Mouse (Mus musculus) layer of hippocampus, adult 11-12 months (tissue): ENCODE measurements around the gene Mybbp1a.
A peak's percentile ranks its signal among the peaks of the same experiment; 100 is the strongest.

Source experiments
- DNase-seq: peaks from one replicate; pipeline ENCODE4 v3.0.0; 2022; ENCODE audit warnings: low spot score

The Mybbp1a gene

DNA sequence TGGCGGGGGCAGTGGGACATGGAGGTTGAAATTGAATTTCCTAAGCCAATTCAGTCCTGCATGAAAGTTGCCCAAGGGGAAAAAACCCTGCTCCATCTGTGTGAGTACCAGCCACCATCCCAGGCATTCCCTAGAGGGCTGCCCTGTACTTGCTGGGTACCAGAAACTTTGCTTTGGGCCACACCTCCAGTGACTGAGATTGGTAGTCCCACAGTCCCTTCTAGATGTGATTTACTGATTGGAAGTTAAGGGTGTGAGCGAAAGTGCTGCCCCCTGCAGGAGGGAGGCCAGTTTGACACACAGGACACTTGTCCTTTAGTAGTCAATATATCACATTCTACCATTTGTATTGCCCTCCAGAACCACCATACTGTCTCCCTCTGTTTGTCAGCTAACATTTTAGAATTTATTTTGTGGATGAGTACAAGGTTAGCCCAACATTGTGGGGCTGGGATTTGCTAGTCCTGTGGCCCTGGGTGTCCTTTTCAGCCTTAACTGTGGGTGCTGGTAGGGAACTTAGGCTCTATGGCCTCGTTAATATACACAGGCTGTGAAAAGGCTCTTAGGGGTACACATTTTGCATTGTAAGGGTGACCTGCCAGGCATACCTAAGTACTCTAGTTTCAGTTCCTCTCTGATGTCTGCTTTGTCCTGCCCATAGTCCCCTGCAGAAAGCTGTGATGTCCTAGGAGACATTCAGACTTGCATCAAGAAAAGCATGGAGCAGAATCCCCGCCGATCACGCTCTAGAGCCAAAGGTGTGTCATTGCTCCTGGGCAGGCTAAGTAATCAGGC lies 5.4 kb downstream of the Mybbp1a start:
- no peak for DNase-seq

DNA sequence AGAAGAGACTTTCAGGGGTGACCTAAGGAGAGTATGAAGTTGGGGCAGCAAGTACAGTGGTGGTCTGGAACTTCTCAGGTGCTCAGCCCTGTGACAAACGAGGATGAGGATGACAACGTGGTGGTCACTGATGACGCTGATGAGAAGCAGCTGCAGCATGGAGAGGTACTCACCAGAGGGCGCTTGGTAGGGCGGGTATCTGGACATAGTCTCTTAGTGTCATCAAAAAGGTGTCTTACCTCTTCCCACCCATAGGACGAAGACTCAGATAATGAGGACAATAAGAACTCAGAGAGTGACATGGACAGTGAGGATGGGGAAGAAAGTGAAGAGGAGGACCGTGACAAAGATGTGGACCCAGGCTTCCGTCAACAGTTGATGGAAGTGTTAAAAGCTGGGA lies 6.3 kb downstream of the Mybbp1a start:
- DNase-seq, result no peak

DNA sequence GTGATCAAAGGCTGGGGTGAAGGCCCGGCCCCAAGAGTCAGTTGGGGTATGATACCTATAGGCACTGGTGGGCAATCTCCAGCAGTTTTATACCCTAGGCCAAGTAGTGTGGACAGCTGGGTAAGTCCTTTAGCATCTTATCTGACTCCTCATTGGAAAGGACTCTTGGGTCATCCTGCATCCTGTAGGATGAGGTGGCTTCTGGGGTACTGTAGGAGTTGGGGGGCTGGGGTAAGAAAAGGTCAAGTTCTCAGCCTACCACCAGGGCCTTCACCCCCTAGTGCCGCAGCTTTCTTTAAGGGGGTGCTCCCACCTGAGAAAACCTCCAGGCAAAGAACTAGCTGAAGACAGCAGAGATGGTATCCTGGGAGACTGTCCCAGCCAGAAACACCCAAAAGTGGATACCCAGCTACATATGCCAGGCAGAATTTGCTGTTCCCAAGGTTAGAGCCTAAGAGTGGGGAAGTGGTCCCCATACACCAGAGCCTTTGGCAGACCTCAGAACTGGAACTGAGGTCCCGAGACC lies 11.0 kb downstream of the Mybbp1a start:
- no peak for DNase-seq

DNA sequence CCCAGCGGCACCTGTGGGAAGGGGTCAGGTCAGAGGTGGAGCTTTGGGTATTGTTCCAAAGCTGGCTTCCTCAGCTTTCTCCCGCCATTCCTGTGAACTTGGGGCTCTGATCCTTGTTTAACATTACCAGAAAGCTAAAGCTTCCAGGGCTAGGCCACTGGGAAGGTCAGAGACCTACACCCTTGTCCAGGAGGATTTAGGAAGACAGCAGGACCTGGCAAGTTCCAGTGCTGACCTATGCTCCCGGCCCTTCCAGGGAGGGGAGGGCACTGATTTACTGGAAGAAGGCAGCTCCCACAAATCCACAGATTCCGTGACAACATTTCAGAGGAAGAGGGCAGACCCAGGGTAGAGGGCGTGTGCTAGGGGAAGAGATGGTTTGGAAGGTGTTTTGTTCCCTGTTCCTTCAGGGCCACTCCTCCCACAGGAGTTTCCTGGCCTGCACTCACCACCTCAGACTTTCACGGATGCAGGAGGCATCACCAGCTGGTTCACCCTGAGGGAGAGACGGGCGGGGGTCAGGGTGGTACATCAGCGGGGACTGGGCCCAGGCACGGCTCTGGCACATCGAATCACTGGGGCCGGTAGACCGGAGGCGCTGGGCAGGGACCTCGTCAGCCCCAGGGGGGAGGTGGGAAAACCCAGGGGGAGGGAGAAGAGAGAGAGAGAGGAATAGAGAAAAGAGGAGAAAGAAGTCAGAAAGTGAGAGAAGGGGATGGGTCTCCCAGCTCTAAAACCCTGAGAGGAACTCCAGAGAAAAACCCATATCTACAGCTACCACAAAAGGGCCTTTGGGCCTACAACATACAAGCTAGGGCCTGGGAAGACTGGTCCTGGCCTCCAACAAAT lies 12.2 kb downstream of the Mybbp1a start:
- no peak for DNase-seq

DNA sequence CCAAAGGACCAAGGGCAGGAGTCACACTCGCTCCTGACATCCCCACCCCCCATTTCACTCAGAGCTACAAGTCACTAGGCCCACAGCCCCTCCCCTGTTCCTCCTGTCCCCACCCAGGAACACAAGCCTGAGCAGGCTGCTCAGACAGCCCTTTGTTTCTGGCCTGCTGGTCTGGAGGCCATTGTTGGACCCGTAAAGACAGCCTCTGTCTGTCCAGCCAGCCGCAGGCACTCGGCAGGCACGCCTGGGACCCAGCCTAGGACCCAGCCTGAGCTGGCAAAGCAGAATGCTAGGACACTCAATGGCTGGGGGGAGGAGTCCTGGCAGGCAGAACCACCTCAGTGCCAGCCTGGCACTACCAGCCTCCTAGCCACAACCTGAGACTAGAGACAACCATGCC lies 14.5 kb downstream of the Mybbp1a start:
- DNase-seq, result peak; percentile 76

DNA sequence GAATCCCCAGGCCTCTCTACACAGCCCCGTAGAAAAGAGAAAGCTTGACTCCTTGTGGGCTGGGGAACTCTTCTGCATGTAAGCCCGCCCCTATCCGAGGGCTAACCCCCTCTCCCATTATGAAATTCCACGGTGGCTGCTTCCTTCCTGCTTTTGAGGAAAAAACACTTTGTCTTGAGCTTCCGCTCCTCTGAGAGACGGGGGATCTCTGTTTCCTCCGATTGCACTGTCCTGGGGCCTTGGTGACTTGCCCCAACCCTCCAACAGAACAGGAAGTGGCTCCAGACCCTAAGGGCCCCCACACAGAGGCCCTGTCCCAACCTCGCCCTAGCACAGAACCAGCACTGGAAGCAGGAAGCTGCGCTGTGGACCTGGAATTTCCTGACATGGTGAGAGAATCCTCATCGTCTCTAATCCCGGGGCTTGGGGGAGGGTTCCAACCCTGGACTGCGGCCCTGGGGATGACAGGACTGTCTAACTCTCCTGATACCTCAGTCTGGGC lies 16.9 kb downstream of the Mybbp1a start:
- no peak for DNase-seq

DNA sequence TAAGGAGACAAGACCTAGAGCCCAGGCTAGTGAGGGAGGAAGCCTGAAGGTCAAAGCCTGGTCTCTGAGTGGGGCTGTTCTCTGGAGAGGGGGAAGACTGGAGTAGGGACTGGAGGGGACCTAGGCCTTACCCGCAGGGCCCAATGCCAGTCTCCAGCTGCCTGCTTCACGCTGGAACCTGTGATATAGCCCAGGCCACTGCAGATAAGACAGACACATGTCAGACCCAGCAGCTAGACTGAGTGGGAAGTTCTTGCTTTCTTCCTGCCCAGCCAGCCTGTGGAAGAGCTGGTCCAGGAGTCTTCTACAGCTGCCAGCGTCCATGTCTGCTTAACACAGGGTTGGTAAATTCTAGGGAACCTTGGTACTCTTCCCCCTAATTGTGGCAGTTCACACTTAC lies 17.3 kb downstream of the Mybbp1a start:
- DNase-seq, result no peak

DNA sequence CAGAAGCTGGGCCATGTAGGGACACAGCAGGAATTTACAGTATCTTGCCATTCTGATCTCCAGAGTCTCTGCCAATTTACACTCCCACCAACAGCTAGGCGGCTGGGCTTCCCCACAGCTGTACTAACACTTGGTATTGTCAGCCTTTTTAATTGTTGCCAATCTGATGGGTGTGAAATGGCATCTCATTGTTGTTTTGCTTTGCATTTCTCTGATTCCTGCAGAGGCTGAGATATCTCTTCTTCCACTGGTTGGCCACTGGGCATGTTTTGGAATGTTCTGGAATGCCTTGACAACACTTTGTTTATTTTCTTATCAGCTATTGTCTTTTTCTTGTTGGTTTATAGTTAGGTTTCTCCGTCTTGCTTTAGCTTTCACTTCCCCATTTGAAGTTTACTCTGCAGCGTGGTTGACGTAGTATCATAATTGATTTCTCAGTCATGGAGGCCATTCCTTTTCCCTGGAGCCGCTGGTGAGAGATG lies 20.4 kb downstream of the Mybbp1a start:
- DNase-seq, result no peak

DNA sequence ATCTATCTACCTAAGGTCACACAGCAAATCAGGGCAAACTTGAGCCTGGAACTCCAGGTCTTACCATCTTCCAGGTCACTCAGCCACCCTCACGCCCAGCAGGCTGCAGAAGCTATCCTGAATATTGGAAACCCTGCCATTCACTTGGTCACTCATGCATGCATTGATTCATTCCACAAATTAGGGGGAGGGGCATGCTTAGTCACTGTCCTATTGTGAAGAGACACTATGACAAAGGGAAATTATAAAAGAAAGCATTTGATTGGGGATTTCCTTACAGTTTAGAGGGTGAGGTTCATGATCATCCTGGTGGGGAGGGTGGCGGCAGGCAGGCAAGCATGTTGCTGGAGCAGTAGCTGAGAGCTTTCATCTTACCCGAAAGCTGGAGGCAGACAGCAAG lies 23.7 kb downstream of the Mybbp1a start:
- DNase-seq, result no peak

DNA sequence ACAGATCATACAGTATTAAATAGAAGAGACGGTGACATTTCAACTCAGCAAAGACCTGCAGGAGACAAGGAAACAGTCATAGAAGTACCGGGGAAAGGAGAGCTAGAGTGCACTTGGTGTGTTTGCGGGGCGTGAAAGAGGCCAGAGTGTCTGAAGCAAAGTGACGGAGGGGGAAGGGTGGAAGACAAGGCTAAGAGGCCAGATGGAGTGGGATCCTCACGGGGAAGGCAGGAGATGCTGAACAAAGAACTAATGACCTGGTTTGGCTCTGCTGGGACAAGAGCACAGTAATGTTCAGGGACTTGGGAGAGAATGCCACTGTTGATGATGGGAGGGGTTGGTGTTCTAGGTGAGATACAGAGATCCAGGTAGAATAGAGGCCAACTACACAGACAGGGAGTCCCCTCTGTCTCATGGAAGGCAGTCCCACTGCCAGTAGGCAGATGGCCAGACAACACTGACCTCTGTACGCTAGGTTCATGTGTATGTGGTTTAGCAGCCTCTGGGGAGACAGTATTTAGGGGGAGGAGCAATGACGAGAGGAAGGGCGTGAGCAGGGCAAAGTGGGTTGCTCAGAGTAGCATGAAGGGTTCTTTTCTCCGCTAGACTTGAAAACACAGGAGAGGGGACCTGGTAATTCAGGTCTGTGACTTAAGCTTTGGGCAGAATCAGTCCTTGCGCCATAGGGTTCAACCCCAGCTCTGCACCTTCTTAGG lies 25.0 kb downstream of the Mybbp1a start:
- DNase-seq, result no peak

DNA sequence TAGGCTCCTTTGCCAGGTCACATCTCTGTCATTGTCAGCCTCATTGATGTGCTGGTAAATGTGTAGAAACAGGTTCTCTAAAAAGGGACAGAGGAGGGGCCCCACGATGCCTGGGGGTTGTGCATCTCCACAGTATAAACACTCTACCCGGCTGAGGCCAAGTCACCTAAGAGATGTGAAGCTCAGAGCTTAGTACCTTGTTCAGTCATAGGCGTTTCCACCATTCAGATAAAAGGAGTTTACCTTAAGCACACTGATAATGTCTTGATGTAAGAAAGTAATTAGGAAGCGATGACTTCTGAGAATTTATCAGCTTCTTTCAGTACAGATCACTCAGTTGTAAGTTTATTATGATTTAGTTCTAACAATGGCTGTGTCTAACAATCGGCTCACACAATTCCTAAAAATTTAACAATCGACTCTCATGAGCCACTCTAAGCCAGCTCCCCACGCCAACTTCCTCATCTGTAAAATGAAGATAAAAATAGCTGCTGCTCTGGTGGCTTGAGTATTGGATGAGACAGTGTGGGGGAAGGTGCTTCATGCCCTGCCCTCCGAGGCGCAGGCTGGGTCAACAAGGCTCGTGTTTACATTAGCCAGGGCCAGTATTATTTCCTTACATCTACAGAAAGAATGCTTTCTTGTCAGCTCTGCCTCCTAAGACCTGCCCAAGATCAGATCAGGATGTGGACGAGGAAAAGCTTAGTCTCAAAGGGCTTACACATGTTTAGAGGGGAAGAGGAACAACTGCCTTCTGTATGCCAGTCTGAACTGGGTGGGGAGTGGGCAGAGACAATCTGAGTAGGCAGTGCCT lies 25.7 kb downstream of the Mybbp1a start:
- DNase-seq, result no peak

DNA sequence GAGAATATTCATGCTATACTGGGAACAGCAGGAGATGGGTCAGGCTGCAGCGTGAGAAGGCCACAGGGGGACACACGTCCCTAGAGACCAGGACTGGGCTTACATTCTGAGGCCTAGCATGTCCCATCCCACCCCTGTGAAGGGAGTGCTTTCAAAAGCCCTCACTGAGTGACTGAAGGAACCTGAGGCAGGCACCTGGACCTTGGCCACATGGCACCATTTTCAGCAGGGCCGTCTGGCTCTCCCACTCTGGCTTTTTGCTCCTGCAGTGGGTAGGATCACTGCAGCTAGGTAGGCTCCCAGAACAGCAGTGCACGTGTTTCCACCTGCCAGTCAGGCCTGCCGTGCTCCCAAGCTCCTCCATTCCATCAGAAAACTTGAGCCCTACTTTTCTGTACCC lies 27.4 kb downstream of the Mybbp1a start:
- DNase-seq, result no peak

DNA sequence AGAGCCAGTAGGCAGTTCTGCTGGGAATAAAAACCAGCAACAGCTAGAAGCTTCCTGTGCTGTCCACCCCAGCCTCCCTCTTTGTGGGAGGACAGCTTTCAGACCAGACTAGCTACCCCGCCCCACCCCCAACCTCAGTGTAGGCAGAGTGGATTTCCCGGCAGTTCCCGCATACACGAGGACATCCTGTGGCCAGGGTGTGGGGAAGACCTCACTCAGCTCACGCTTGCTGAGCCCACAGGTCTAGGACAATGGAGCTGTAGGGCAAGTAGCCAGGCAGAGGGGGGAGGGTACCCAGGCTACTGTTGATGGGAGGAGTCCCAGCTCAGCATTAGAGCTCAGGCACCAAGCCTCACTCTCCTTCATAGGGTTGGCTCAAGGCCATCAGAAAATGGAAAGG lies 28.1 kb downstream of the Mybbp1a start:
- DNase-seq, result peak; percentile 77

DNA sequence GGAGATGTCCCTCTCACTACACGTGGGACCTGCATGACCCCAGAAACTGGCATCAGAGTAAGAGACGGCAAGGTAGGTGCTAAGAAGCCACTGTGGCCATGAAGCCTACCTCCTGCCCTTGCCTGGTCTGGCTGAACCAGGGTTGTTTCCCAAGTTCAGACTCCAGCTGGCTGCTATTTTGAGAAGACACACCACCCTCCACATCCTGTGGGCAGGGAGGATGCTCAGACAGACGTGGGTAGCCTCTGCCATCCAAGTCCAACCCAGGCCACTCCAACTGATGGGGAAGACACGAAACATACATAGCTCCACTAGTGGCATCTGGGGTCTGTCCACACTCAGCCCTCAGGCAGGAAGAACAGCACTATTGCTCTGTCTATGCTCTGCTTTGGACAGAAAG lies 28.8 kb downstream of the Mybbp1a start:
- no peak for DNase-seq

DNA sequence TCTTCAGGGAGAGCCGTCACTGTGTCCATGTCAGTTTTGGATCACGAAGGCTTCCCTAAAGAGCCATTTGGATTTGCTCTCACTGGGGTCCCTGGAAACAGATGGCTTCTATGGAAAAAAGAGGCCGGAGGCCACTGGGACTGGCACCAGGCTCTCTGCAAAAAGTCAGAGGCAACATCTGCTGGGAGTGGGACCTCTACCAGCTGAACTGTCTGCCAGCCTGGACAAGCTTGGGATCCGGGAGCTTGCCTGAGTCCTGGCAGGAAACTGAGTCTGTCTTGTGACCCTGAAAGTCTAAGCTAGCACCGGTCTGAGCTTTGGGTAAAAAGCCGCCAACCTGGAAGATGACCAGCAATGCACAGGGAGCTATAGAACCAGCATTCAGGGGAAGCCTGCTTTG lies 30.2 kb downstream of the Mybbp1a start:
- no peak for DNase-seq

DNA sequence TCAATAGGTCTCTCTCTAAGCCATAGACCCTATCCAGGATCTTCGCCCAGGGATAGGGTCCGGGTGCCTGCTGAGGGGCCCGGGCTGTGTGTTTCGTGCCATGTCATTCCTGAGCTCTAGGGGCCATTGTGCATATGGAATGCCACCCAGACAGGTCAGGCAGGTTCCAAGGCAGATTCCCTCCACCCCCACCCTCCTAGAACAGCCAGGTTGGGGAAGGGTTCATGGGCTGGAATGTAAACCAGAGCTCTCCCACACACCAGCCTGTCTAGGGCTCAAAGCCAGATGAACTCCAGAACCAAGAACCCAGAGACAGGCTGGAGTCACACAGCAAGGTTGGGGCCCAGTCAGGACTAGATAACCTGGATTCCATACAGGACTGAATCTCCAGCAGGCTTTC lies 32.4 kb downstream of the Mybbp1a start:
- no peak for DNase-seq

DNA sequence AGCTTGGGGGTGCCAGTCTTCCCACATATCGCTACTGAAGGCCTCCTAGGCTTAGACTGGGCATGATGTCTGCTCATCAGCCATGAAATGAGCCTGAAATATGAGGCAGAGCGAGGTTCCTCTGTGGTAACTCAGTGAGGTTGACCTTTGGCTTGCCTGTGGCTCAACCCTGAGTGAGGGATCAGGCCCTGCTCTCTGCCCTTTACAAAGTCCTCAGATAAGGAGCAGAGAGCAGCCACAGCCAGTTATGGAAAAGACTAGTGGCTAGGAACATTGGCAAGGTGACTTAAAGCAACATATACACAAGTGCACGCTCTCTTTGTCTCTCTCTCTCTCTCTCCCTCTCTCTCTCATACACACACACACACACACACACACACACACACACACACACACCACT lies 33.8 kb downstream of the Mybbp1a start:
- no peak for DNase-seq

DNA sequence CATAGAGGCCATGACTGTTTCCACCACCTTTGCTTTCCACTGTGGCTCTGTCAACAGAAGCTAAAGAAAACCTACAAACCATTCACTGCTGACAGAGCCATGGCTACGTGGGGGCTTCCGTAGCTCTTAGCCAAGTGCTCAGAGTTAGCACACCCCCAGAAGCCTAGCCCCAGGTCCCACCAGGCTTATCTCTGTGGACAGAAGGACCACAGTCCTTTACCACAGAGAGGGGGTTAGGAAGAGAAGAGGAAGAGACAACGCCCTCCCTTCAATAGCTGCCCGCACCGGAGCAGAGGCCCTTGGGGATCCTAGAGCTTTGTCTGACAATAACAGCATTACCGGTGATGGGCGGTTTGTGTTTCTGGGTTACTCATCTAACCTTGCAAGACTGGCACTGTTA lies 34.3 kb downstream of the Mybbp1a start:
- DNase-seq, result no peak

DNA sequence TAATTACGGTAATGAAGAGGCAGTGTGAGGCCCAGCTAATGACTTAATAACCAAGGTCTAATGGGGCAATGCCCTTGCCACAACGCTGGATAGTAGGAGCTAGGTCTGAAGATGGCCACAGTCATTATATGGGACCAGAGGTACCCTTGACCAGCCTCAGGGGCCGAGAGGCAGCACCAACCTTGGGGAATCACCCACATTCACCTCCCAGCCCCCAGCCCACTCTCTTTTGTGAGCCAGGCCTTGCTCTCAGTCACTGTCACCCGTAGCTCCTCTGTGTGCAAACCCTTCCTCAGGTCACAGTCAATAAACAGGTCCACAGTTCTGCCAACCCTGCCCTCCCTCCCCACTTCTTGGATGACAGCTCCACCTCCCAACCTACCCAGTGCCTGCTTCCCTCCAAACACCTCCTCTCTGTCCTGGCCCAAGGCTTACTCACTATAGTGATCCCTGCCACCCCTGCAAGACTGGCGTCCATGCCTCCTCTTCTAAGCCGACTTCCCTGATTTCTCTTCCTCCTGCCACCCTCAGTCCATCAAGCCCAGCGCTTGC lies 35.0 kb downstream of the Mybbp1a start:
- no peak for DNase-seq

DNA sequence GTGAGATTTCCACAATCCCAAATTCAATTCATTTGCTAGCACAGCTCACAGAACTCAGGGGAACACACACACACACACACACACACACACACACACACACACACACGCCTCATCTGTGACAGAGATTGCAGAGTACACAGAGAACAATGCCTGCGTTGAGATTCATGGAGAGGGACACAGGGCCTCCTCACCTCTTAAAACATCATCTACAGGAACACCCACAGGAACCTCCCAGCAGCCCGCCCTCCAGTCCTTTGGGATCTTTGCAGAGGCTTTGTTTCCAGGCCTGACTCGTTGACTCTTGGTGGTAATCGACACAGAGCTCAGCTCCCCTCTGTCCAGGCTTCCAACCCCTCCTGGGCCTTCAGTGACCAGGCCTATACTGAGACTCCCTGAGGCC lies 36.0 kb downstream of the Mybbp1a start:
- no peak for DNase-seq

DNA sequence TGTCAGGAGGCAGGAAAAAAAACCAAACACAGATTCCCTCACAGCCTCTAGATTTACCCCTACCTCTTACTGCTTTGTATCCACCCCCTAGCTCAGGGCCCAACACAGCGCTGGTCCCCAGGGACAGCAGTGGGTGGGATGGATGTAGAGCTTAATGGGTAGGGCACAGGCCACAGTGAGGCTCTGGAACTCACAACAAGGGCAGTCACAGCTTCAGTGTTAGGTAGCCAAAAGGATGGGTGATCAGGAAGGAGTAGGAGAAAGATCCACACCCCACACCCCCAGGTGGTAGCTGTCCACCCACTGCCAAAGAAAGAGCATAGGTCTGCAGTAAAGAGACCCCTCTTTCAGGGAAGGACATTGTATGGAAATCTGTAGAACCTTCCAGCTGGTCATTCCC lies 36.5 kb downstream of the Mybbp1a start:
- DNase-seq, result no peak
